ENCODE assay signal across 8 mouse cellular contexts in genomic region chr13:55516955-55517354, GRCm38 (mm10). TPM values are rescaled to one million over a fixed set of nuclear protein-coding genes. Genes with fewer than 3 reads are reported as not detected.
DNase-seq lines count a peak whose midpoint lies in the region; ATAC-seq and TF ChIP-seq lines count a peak whose summit lies in the region.

No protein-coding gene starts in this region.

- no peak overlapping the region for H3K9ac ChIP-seq in kidney, embryonic 15.5 days
- H3K9ac ChIP-seq in limb, embryonic 14.5 days (ENCODE audit: low read depth, low read length, severe bottlenecking), result no peak overlapping the region

- H3K27ac ChIP-seq in kidney, embryonic 15.5 days, result no peak overlapping the region
- H3K27ac ChIP-seq in embryonic fibroblast, embryonic 13.5 days (ENCODE audit: insufficient read depth, low read length), result no peak overlapping the region
- H3K27ac ChIP-seq in limb, embryonic 14.5 days (replicated peaks; ENCODE audit: low read depth, low read length), result no peak overlapping the region

- no peak for ATAC-seq in kidney, embryonic 15.5 days (replicated peaks; ENCODE audit: low FRiP score)
- peak; percentile 35 for ATAC-seq in inflammation-experienced regulatory T-cells, adult 6 months
- ATAC-seq in limb, embryonic 14.5 days (ENCODE audit: low FRiP score, low read depth), result no peak

- WGBS in kidney, embryonic 15.5 days, result 2% methylated on average over 5 of the region's 5 CpGs
- 9% methylated on average over 5 of the region's 5 CpGs for WGBS in limb, embryonic 14.5 days

- peak; percentile 80; the same call in 1 of the 2 replicates for TF ChIP-seq CTCF in embryonic fibroblast, embryonic 13.5 days (IDR thresholded peaks at IDR 0.05; ENCODE audit: borderline replicate concordance, insufficient read depth, low read length)

- H3K9me3 ChIP-seq in kidney, embryonic 15.5 days (replicated peaks), result no peaks in the 10 kb centered on the region
- no peaks in the 10 kb centered on the region for H3K9me3 ChIP-seq in limb, embryonic 14.5 days (ENCODE audit: control insufficient read depth, low read length)

- H3K36me3 ChIP-seq in kidney, embryonic 15.5 days, result no peaks in the 10 kb centered on the region
- no peaks in the 10 kb centered on the region for H3K36me3 ChIP-seq in limb, embryonic 14.5 days (ENCODE audit: control insufficient read depth, insufficient read depth, low read length)

- H3K4me3 ChIP-seq in kidney, embryonic 15.5 days (replicated peaks), result no peak overlapping the region
- no peak overlapping the region for H3K4me3 ChIP-seq in embryonic fibroblast, embryonic 13.5 days (ENCODE audit: insufficient read depth, low read length)
- H3K4me3 ChIP-seq in limb, embryonic 14.5 days (replicated peaks; ENCODE audit: low read length), result no peak overlapping the region

- H3K4me1 ChIP-seq in kidney, embryonic 15.5 days, result peaks cover 13% of the 10 kb centered on the region
- H3K4me1 ChIP-seq in embryonic fibroblast, embryonic 13.5 days (ENCODE audit: control insufficient read depth, insufficient read depth, low read length), result no peaks in the 10 kb centered on the region
- H3K4me1 ChIP-seq in limb, embryonic 14.5 days (ENCODE audit: control insufficient read depth, insufficient read depth, low read length), result peaks cover 5% of the 10 kb centered on the region

- no peak for TF ChIP-seq POLR2A in embryonic fibroblast, embryonic 13.5 days (IDR thresholded peaks at IDR 0.05; ENCODE audit: low read depth, low read length)
- TF ChIP-seq POLR2A in limb, embryonic 14.5 days (IDR thresholded peaks at IDR 0.05; ENCODE audit: borderline replicate concordance, extremely low read depth, insufficient read depth, insufficient read length), result no peak

- peak; percentile 91 for DNase-seq in kidney, adult 18-20 months
- peak; percentile 70 to 72 for DNase-seq in adrenal gland, postnatal 4 days (ENCODE audit: low spot score in 2 of 2)
- peak; percentile 91 for DNase-seq in limb, embryonic 14.5 days (ENCODE audit: low spot score)
- DNase-seq in retina, embryonic 14.5 days (ENCODE audit: low spot score), result peak; percentile 96
- peak; percentile 75 to 82 for DNase-seq in thymus, postnatal 36 days

- no peak overlapping the region for H3K4me2 ChIP-seq in kidney, embryonic 15.5 days
- no peak overlapping the region for H3K4me2 ChIP-seq in limb, embryonic 14.5 days (replicated peaks; ENCODE audit: low read depth, low read length, severe bottlenecking)

- H3K27me3 ChIP-seq in kidney, embryonic 15.5 days, result peaks cover 8% of the 10 kb centered on the region; the same call in 1 of the 2 replicates
- no peaks in the 10 kb centered on the region for H3K27me3 ChIP-seq in limb, embryonic 14.5 days (ENCODE audit: control insufficient read depth, insufficient read depth, low read length)

RNA-seq across cellular contexts. Expression of gene Pdlim7, which starts 3.5 kb away (rescaled TPM):
- 141 and 169 TPM in 2 replicates for polyA plus RNA-seq in kidney, embryonic 15.5 days (2015; fragmentation: Nextera tagmentation; extraction: Ambion mirVana)
- total RNA-seq in adrenal gland, postnatal 4 days (2021), result 10 to 100 TPM; 44.5 to 47.1 TPM
- 132 and 179 TPM in 2 replicates for polyA plus RNA-seq in embryonic fibroblast, embryonic 13.5 days (2011; ENCODE audit: insufficient read length, low read depth, missing spikeins)
- polyA plus RNA-seq in inflammation-experienced regulatory T-cells, adult 6 months (2017; shearing (Covaris generic)), result 10 to 100 TPM; 13.2 to 15.7 (median 13.5) TPM
- 137 and 192 TPM in 2 replicates for polyA plus RNA-seq in limb, embryonic 14.5 days (2012; rRNA removed)
- 148 and 162 TPM in 2 replicates for polyA plus RNA-seq in limb, embryonic 14.5 days (2014; fragmentation: Nextera tagmentation; extraction: Ambion mirVana)

RNA-seq across cellular contexts. Expression of gene Dok3, which starts 12.1 kb away (rescaled TPM):
- 2.9 and 3.0 TPM in 2 replicates for polyA plus RNA-seq in kidney, embryonic 15.5 days (2015; fragmentation: Nextera tagmentation; extraction: Ambion mirVana)
- 1 to 10 TPM; 2.6 to 4.7 TPM for total RNA-seq in adrenal gland, postnatal 4 days (2021)
- polyA plus RNA-seq in embryonic fibroblast, embryonic 13.5 days (2011; ENCODE audit: insufficient read length, low read depth, missing spikeins), result 0.60 and 0.79 TPM in 2 replicates
- polyA plus RNA-seq in inflammation-experienced regulatory T-cells, adult 6 months (2017; shearing (Covaris generic)), result 1 to 10 TPM in 2 of 3 experiments, under 1 TPM in 1; 0.93 to 1.1 (median 1.1) TPM
- 9.1 and 9.8 TPM in 2 replicates for polyA plus RNA-seq in limb, embryonic 14.5 days (2012; rRNA removed)
- 2.4 and 4.4 TPM in 2 replicates for polyA plus RNA-seq in limb, embryonic 14.5 days (2014; fragmentation: Nextera tagmentation; extraction: Ambion mirVana)

RNA-seq across cellular contexts. Expression of gene Ddx41, which starts 19.5 kb away (rescaled TPM):
- 80.4 and 87.4 TPM in 2 replicates for polyA plus RNA-seq in kidney, embryonic 15.5 days (2015; fragmentation: Nextera tagmentation; extraction: Ambion mirVana)
- 10 to 100 TPM; 54.0 to 57.4 TPM for total RNA-seq in adrenal gland, postnatal 4 days (2021)
- polyA plus RNA-seq in embryonic fibroblast, embryonic 13.5 days (2011; ENCODE audit: insufficient read length, low read depth, missing spikeins), result 23.9 and 26.2 TPM in 2 replicates
- 10 to 100 TPM; 41.7 to 61.0 (median 54.6) TPM for polyA plus RNA-seq in inflammation-experienced regulatory T-cells, adult 6 months (2017; shearing (Covaris generic))
- polyA plus RNA-seq in limb, embryonic 14.5 days (2012; rRNA removed), result 89.3 and 92.6 TPM in 2 replicates
- 59.9 and 61.6 TPM in 2 replicates for polyA plus RNA-seq in limb, embryonic 14.5 days (2014; fragmentation: Nextera tagmentation; extraction: Ambion mirVana)

RNA-seq across cellular contexts. Expression of gene Dbn1, which starts 29.0 kb away (rescaled TPM):
- 168 and 193 TPM in 2 replicates for polyA plus RNA-seq in kidney, embryonic 15.5 days (2015; fragmentation: Nextera tagmentation; extraction: Ambion mirVana)
- 10 to 100 TPM; 56.4 to 75.6 TPM for total RNA-seq in adrenal gland, postnatal 4 days (2021)
- polyA plus RNA-seq in embryonic fibroblast, embryonic 13.5 days (2011; ENCODE audit: insufficient read length, low read depth, missing spikeins), result 105 and 139 TPM in 2 replicates
- under 1 TPM in 1 of 3 experiments, not detected in 2; 0.15 TPM for polyA plus RNA-seq in inflammation-experienced regulatory T-cells, adult 6 months (2017; shearing (Covaris generic))
- polyA plus RNA-seq in limb, embryonic 14.5 days (2012; rRNA removed), result 266 and 303 TPM in 2 replicates
- 153 and 178 TPM in 2 replicates for polyA plus RNA-seq in limb, embryonic 14.5 days (2014; fragmentation: Nextera tagmentation; extraction: Ambion mirVana)

RNA-seq across cellular contexts. Expression of gene Prr7, which starts 52.9 kb away (rescaled TPM):
- polyA plus RNA-seq in kidney, embryonic 15.5 days (2015; fragmentation: Nextera tagmentation; extraction: Ambion mirVana), result 0.70 and 0.75 TPM in 2 replicates
- 1 to 10 TPM; 6.4 to 8.0 TPM for total RNA-seq in adrenal gland, postnatal 4 days (2021)
- 2.5 and 4.6 TPM in 2 replicates for polyA plus RNA-seq in embryonic fibroblast, embryonic 13.5 days (2011; ENCODE audit: insufficient read length, low read depth, missing spikeins)
- polyA plus RNA-seq in inflammation-experienced regulatory T-cells, adult 6 months (2017; shearing (Covaris generic)), result under 1 TPM in 1 of 3 experiments, not detected in 2; 0.26 TPM
- polyA plus RNA-seq in limb, embryonic 14.5 days (2012; rRNA removed), result 18.6 and 28.4 TPM in 2 replicates
- 1.4 and 2.3 TPM in 2 replicates for polyA plus RNA-seq in limb, embryonic 14.5 days (2014; fragmentation: Nextera tagmentation; extraction: Ambion mirVana)
